Mouse (Mus musculus): ENCODE data around the gene Gfpt2. TPM values are rescaled to one million over a fixed set of nuclear protein-coding genes. Genes with fewer than 3 reads are reported as not detected.

Gfpt2 gene
- total RNA-seq, 1 experiment: 28.0 TPM

DNA sequence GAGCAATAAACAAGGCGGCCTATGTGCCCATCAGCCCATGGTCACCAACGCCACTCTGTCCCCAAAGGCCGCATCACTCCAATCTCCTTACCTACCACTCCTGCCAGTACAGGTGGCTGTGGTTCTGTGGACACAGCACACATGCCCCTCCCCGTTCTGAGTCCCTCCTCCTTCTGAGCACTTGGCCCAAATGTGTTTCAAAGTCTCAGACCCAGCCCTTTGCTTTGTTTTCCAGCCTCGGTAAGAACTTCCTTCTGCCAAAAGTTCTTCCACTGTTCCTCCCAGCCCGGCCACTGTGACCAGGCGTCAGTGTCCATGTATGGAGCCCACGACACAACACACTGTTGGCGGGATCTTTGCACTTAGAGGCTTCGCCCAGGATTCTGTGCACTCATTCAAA is 50.3 kb downstream of the Gfpt2 start:
- in situ Hi-C loops (cut with MboI; ENCODE audit: low sequenced_read_pairs in 2 of 2, unreplicated experiment in 2 of 2): no loop called here
- TF ChIP-seq ZC3H11A (IDR thresholded peaks at IDR 0.05; ENCODE audit: borderline replicate concordance, low read depth, low read length) (no peak), CHD2 (IDR thresholded peaks at IDR 0.05; ENCODE audit: low read depth, low read length) (no peak), ZNF384 (IDR thresholded peaks at IDR 0.05; ENCODE audit: low read depth, low read length) (no peak), MAFK (IDR thresholded peaks at IDR 0.05; ENCODE audit: insufficient read depth, low read depth, low read length) (no peak), HCFC1 (IDR thresholded peaks at IDR 0.05; ENCODE audit: borderline replicate concordance, insufficient read depth, low read length) (no peak)
- no peak for DNase-seq (ENCODE audit: low read depth, low spot score)
- no peaks in the 10 kb centered on the region for H3K9me3 ChIP-seq (ENCODE audit: control insufficient read depth, insufficient read depth, low read depth, low read length)
- H3K4me3 ChIP-seq (ENCODE audit: insufficient read depth in 1 of 2, low read depth in 1 of 2, low read length in 2 of 2, poor library complexity in 1 of 2, severe bottlenecking in 1 of 2): peak overlapping the region; percentile 19 to 26; a peak in 1 of 4 replicates
- peaks cover 5 to 10% of the 10 kb centered on the region in 2 experiments; a peak in 3 of 4 replicates for H3K4me1 ChIP-seq (ENCODE audit: control insufficient read depth in 2 of 2, insufficient read depth in 2 of 2, low read length in 2 of 2, poor library complexity in 1 of 2)
- no peak overlapping the region for H3K27ac ChIP-seq (ENCODE audit: insufficient read depth, low read depth, low read length, poor library complexity, severe bottlenecking)
- 0 out of 2 replicates have a peak, but pooled peaks cover 2% of the 10 kb centered on the region for H3K36me3 ChIP-seq (ENCODE audit: control insufficient read depth, insufficient read depth, low read length, poor library complexity, severe bottlenecking)
- H3K9ac ChIP-seq (ENCODE audit: insufficient read depth, low read depth, low read length, poor library complexity, severe bottlenecking): no peak overlapping the region; the same call in 1 of the 2 replicates

DNA sequence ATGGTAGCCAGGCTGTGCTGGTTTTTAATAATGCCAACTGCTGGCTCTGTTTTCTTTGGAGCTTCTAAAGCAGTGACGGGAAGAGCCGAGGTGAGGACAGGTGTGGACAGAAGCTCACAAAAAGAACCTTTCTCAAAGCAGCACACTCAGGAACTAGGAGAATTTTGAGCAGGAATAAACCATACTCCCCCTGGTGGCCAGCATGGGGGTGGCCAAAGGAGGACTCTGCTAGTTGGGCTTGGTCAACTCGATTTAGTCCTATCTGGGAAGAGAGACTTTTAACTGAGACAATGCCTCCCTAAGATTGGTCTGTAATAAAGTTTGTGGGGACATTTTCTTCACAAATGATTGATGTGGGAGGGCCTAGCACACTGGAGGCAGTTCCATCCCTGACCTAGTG is 51.0 kb downstream of the Gfpt2 start:
- 0 out of 2 replicates have a peak, but pooled peaks have one; percentile 5 for TF ChIP-seq ZC3H11A (IDR thresholded peaks at IDR 0.05; ENCODE audit: borderline replicate concordance, low read depth, low read length)
- no peak for TF ChIP-seq CHD2 (IDR thresholded peaks at IDR 0.05; ENCODE audit: low read depth, low read length)
- no peak for TF ChIP-seq HCFC1 (IDR thresholded peaks at IDR 0.05; ENCODE audit: borderline replicate concordance, insufficient read depth, low read length)
- TF ChIP-seq MAFK (IDR thresholded peaks at IDR 0.05; ENCODE audit: insufficient read depth, low read depth, low read length): no peak
- TF ChIP-seq ZNF384 (IDR thresholded peaks at IDR 0.05; ENCODE audit: low read depth, low read length): no peak
- in situ Hi-C loops (cut with MboI; ENCODE audit: low sequenced_read_pairs in 2 of 2, unreplicated experiment in 2 of 2): no loop called here
- H3K9me3 ChIP-seq (ENCODE audit: control insufficient read depth, insufficient read depth, low read depth, low read length): no peaks in the 10 kb centered on the region
- peaks cover 5 to 10% of the 10 kb centered on the region in 2 experiments; a peak in 3 of 4 replicates for H3K4me1 ChIP-seq (ENCODE audit: control insufficient read depth in 2 of 2, insufficient read depth in 2 of 2, low read length in 2 of 2, poor library complexity in 1 of 2)
- no peak overlapping the region for H3K4me3 ChIP-seq (ENCODE audit: insufficient read depth in 1 of 2, low read depth in 1 of 2, low read length in 2 of 2, poor library complexity in 1 of 2, severe bottlenecking in 1 of 2)
- peak; percentile 71 for DNase-seq (ENCODE audit: low read depth, low spot score)
- no peak overlapping the region for H3K9ac ChIP-seq (ENCODE audit: insufficient read depth, low read depth, low read length, poor library complexity, severe bottlenecking)
- H3K27ac ChIP-seq (ENCODE audit: insufficient read depth, low read depth, low read length, poor library complexity, severe bottlenecking): no peak overlapping the region
- H3K36me3 ChIP-seq (ENCODE audit: control insufficient read depth, insufficient read depth, low read length, poor library complexity, severe bottlenecking): 0 out of 2 replicates have a peak, but pooled peaks cover 2% of the 10 kb centered on the region

DNA sequence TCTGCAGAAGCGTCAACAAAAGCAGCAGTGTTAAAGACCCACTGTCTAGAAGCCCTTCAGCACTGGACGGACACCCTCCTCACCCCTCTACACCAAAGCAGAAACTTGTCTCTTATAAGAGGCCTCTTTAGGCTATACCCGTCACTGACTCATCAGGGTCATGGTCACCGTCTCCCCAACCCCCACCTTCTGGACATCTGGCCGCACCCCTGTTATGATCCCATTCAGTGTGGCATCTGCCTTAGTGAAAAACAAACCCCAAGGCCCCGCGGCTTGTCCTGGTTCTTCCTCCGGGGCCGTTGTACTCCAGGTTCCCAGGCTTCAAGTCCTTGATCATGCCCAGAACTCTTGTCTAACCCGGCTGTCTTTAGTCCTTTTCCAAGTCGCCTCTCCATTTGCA is 52.0 kb downstream of the Gfpt2 start:
- Histone ChIP-seq H3K36me3 (ENCODE audit: control insufficient read depth, insufficient read depth, low read length, poor library complexity, severe bottlenecking) (no peaks in the 10 kb centered on the region), H3K27ac (ENCODE audit: insufficient read depth, low read depth, low read length, poor library complexity, severe bottlenecking) (no peak overlapping the region), H3K9me3 (ENCODE audit: control insufficient read depth, insufficient read depth, low read depth, low read length) (no peaks in the 10 kb centered on the region), H3K9ac (ENCODE audit: insufficient read depth, low read depth, low read length, poor library complexity, severe bottlenecking) (peak overlapping the region; percentile 13), H3K4me1 (ENCODE audit: control insufficient read depth in 2 of 2, insufficient read depth in 2 of 2, low read length in 2 of 2, poor library complexity in 1 of 2) (peaks cover 5 to 10% of the 10 kb centered on the region in 2 experiments; a peak in 3 of 4 replicates), H3K4me3 (ENCODE audit: insufficient read depth in 1 of 2, low read depth in 1 of 2, low read length in 2 of 2, poor library complexity in 1 of 2, severe bottlenecking in 1 of 2) (peak overlapping the region; percentile 37 to 90)
- in situ Hi-C loops (cut with MboI; ENCODE audit: low sequenced_read_pairs in 2 of 2, unreplicated experiment in 2 of 2): no loop called here
- TF ChIP-seq ZC3H11A (IDR thresholded peaks at IDR 0.05; ENCODE audit: borderline replicate concordance, low read depth, low read length) (no peak), HCFC1 (IDR thresholded peaks at IDR 0.05; ENCODE audit: borderline replicate concordance, insufficient read depth, low read length) (no peak), ZNF384 (IDR thresholded peaks at IDR 0.05; ENCODE audit: low read depth, low read length) (no peak), CHD2 (IDR thresholded peaks at IDR 0.05; ENCODE audit: low read depth, low read length) (no peak), MAFK (IDR thresholded peaks at IDR 0.05; ENCODE audit: insufficient read depth, low read depth, low read length) (no peak)
- no peak for DNase-seq (ENCODE audit: low read depth, low spot score)

DNA sequence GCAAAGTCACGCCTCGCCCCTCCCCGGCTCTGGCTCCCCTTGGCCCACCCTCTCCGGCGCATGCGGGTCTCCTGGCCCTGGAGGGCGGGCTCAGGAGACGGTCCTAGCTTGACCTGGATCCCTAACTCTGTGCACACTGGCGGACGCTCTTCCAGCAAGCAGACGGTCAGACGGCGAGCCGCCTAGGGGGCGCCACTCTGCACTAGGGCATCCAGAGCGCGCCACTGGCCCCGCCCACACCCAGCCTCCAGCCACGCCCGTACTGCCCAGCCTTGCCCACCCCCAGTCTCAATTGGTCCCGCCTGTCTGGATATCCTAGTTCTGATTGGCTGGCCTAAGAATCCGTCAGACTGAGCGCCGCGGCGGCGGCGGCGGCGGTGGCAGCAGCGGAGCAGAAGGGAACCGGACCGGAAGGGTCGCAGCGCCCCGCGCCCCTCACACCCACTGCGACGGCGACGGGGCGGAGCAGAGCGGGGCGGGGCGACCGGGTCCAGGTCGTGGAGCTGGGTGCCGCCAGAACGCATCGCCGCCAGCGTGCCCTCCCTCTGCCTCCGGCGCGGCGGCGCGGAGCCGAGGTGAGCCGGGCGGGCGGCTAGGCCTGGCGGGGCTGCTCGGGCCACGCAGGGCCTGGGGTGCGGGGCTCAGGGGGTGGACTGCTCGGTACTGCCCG is 52.6 kb downstream of the Gfpt2 start, which contains the start of gene Mapk9:
TSS of gene Mapk9 (plus strand) at position 351 of the 670 bp plus-strand sequence.
- H3K4me3 ChIP-seq (ENCODE audit: insufficient read depth in 1 of 2, low read depth in 1 of 2, low read length in 2 of 2, poor library complexity in 1 of 2, severe bottlenecking in 1 of 2): peak within 1 kb of the TSS; percentile 82 to 90
- TF ChIP-seq MAFK (IDR thresholded peaks at IDR 0.05; ENCODE audit: insufficient read depth, low read depth, low read length) (no peak), HCFC1 (IDR thresholded peaks at IDR 0.05; ENCODE audit: borderline replicate concordance, insufficient read depth, low read length) (0 out of 2 replicates have a peak, but pooled peaks have one; percentile 39), ZNF384 (IDR thresholded peaks at IDR 0.05; ENCODE audit: low read depth, low read length) (no peak), ZC3H11A (IDR thresholded peaks at IDR 0.05; ENCODE audit: borderline replicate concordance, low read depth, low read length) (no peak), CHD2 (IDR thresholded peaks at IDR 0.05; ENCODE audit: low read depth, low read length) (0 out of 2 replicates have a peak, but pooled peaks have one; percentile 39)
- H3K4me1 ChIP-seq (ENCODE audit: control insufficient read depth in 2 of 2, insufficient read depth in 2 of 2, low read length in 2 of 2, poor library complexity in 1 of 2): peaks cover 5 to 10% of the 10 kb centered on the region in 2 experiments; a peak in 3 of 4 replicates
- H3K36me3 ChIP-seq (ENCODE audit: control insufficient read depth, insufficient read depth, low read length, poor library complexity, severe bottlenecking): no peaks in the 10 kb centered on the region
- no peak within 1 kb of the TSS for H3K27ac ChIP-seq (ENCODE audit: insufficient read depth, low read depth, low read length, poor library complexity, severe bottlenecking)
- H3K9me3 ChIP-seq (ENCODE audit: control insufficient read depth, insufficient read depth, low read depth, low read length): no peaks in the 10 kb centered on the region
- H3K9ac ChIP-seq (ENCODE audit: insufficient read depth, low read depth, low read length, poor library complexity, severe bottlenecking): peak within 1 kb of the TSS; percentile 84
- in situ Hi-C loops (cut with MboI; ENCODE audit: low sequenced_read_pairs in 2 of 2, unreplicated experiment in 2 of 2): no loop called here
- DNase-seq (ENCODE audit: low read depth, low spot score): peak; percentile 98
